Mouse (Mus musculus) right cerebral cortex, postnatal 36 days (tissue): ENCODE measurements around the gene Prkn.

Experiments used
- DNase-seq, 2 experiments: peaks; one replicate each; pipeline ENCODE4 v3.0.0; 2022; ENCODE audit warnings: low spot score in 2 of 2, mixed read lengths in 1 of 2

Gene Prkn

GRCm38 (mm10) chr17:12039188-12039587 is 1199.0 kb downstream of the Prkn start:
- DNase-seq, result peak; percentile 68 to 70

- no peak for DNase-seq
These were observed 1199.7 kb downstream of the Prkn start for GRCm38 (mm10) chr17:12039922-12040321.

- DNase-seq, result no peak
These were observed 1200.4 kb downstream of the Prkn start for GRCm38 (mm10) chr17:12040546-12040945.

- no peak for DNase-seq
These were observed 1201.0 kb downstream of the Prkn start for GRCm38 (mm10) chr17:12041091-12041655.

- DNase-seq, result peak; percentile 45 to 61
These were observed 1202.5 kb downstream of the Prkn start for GRCm38 (mm10) chr17:12042561-12043256.

GRCm38 (mm10) chr17:12044222-12044621 is 1204.0 kb downstream of the Prkn start:
- DNase-seq, result no peak

GRCm38 (mm10) chr17:12045861-12046273 is 1205.7 kb downstream of the Prkn start:
- DNase-seq, result peak in 1 of 2 experiments; percentile 43

GRCm38 (mm10) chr17:12047032-12047431 is 1206.8 kb downstream of the Prkn start:
- DNase-seq, result no peak

- no peak for DNase-seq
These were observed 1207.3 kb downstream of the Prkn start for GRCm38 (mm10) chr17:12047523-12047922.

GRCm38 (mm10) chr17:12048695-12049490 is 1208.7 kb downstream of the Prkn start:
- no peak for DNase-seq

GRCm38 (mm10) chr17:12050261-12050660 is 1210.1 kb downstream of the Prkn start:
- no peak for DNase-seq

GRCm38 (mm10) chr17:12051031-12051430 is 1210.8 kb downstream of the Prkn start:
- no peak for DNase-seq

GRCm38 (mm10) chr17:12052651-12053050 is 1212.5 kb downstream of the Prkn start:
- no peak for DNase-seq

- DNase-seq, result no peak
These were observed 1218.9 kb downstream of the Prkn start for GRCm38 (mm10) chr17:12059041-12059440.

- DNase-seq, result no peak
These were observed 1221.2 kb downstream of the Prkn start for GRCm38 (mm10) chr17:12061381-12061780.

GRCm38 (mm10) chr17:12062861-12063260 is 1222.7 kb downstream of the Prkn start:
- DNase-seq, result no peak

GRCm38 (mm10) chr17:12063533-12063932 is 1223.3 kb downstream of the Prkn start:
- DNase-seq, result no peak

GRCm38 (mm10) chr17:12066054-12066453 is 1225.9 kb downstream of the Prkn start:
- no peak for DNase-seq

GRCm38 (mm10) chr17:12076816-12077215 is 1236.6 kb downstream of the Prkn start:
- no peak for DNase-seq

- no peak for DNase-seq
These were observed 1240.7 kb downstream of the Prkn start for GRCm38 (mm10) chr17:12080656-12081495.

- peak in 1 of 2 experiments; percentile 21 for DNase-seq
These were observed 1242.0 kb downstream of the Prkn start for GRCm38 (mm10) chr17:12082201-12082600.
